Mouse (Mus musculus) MEL (cell line): ENCODE measurements at regions not wholly inside any gene's neighbourhood (a gene's known extent, or its start where the extent isn't known, plus 50 kb on each side); places are given as distances from the start of the nearest gene placed in this dataset.

ENCODE experiments used
- DNase-seq: peaks from one replicate; pipeline ENCODE4 v3.0.0; 2011; ENCODE audit warnings: low read depth, low spot score
- H3K27ac ChIP-seq: 2 replicates; pipeline ENCODE4 v1.5.1; 2012; ENCODE audit warnings: low read depth, mild to moderate bottlenecking, control low read depth, low read length, moderate library complexity; ENCODE audit not compliant: control insufficient read depth
- H3K27me3 ChIP-seq, 2 experiments: fragments of 150-350 bp in 1 of 2; sonication (generic) in 1 of 2; 2 replicates each; pipeline ENCODE4 v1.6.1; 2012; ENCODE audit warnings: low read length in 2 of 2, mild to moderate bottlenecking in 2 of 2, improper control_type of control experiment in 1 of 2, moderate library complexity in 1 of 2; ENCODE audit not compliant: insufficient read depth in 2 of 2, control insufficient read depth in 1 of 2
- H3K36me3 ChIP-seq, 2 experiments: 2 replicates each; pipeline ENCODE4 v1.6.1; 2012 to 2014; ENCODE audit warnings: low read length in 2 of 2, improper control_type of control experiment in 1 of 2, inconsistent platforms in 1 of 2, mild to moderate bottlenecking in 1 of 2; ENCODE audit not compliant: insufficient read depth in 2 of 2, control insufficient read depth in 1 of 2
- H3K4me1 ChIP-seq, 2 experiments: fragments of 150-350 bp in 1 of 2; sonication (generic) in 1 of 2; 2 replicates each; pipeline ENCODE4 v1.6.1; 2012; ENCODE audit warnings: low read length in 2 of 2, improper control_type of control experiment in 1 of 2, mild to moderate bottlenecking in 1 of 2; ENCODE audit not compliant: insufficient read depth in 2 of 2, control insufficient read depth in 1 of 2
- H3K4me3 ChIP-seq, 2 experiments: fragments of 150-350 bp in 1 of 2; sonication (generic) in 1 of 2; 2 replicates each; pipeline ENCODE4 v1.5.1; 2012; ENCODE audit warnings: low read depth in 2 of 2, low read length in 2 of 2, mild to moderate bottlenecking in 2 of 2, moderate library complexity in 2 of 2, control low read depth in 1 of 2, improper control_type of control experiment in 1 of 2; ENCODE audit not compliant: control insufficient read depth in 1 of 2, insufficient read depth in 1 of 2
- H3K79me2 ChIP-seq: 2 replicates; pipeline ENCODE4 v1.6.1; 2012; ENCODE audit warnings: mild to moderate bottlenecking, low read length, moderate library complexity; ENCODE audit not compliant: control insufficient read depth, poor library complexity, insufficient read depth
- H3K9ac ChIP-seq: 2 replicates; pipeline ENCODE4 v1.6.1; 2012; ENCODE audit warnings: low read depth, mild to moderate bottlenecking, control low read depth, low read length, moderate library complexity; ENCODE audit not compliant: control insufficient read depth, poor library complexity, severe bottlenecking
- H3K9me3 ChIP-seq: fragments of 150-350 bp; sonication (generic); replicated peaks from 2 replicates; pipeline ENCODE4 v1.6.1; 2012; ENCODE audit warnings: mild to moderate bottlenecking, low read length, improper control_type of control experiment, moderate library complexity; ENCODE audit not compliant: insufficient read depth
- BHLHE40 ChIP-seq: IDR thresholded peaks from 2 replicates; pipeline ENCODE4 v1.6.1; 2012; ENCODE audit warnings: low read depth, mild to moderate bottlenecking, inconsistent platforms, low read length, improper control_type of control experiment, borderline replicate concordance
- CHD1 ChIP-seq: IDR thresholded peaks from 2 replicates; pipeline ENCODE4 v1.6.1; 2012; ENCODE audit warnings: low read depth, mild to moderate bottlenecking, inconsistent platforms, low read length, improper control_type of control experiment
- CHD2 ChIP-seq: IDR thresholded peaks from 2 replicates; pipeline ENCODE4 v1.6.1; 2011; ENCODE audit warnings: low read length, improper control_type of control experiment
- ELF1 ChIP-seq: IDR thresholded peaks from 2 replicates; pipeline ENCODE4 v1.6.1; 2014; ENCODE audit warnings: low read depth, mild to moderate bottlenecking, inconsistent platforms, low read length, improper control_type of control experiment, moderate library complexity
- EP300 ChIP-seq, 2 experiments: IDR thresholded peaks; 2 replicates each; pipeline ENCODE4 v1.6.1; 2011; ENCODE audit warnings: improper control_type of control experiment in 2 of 2, low read length in 2 of 2, low read depth in 1 of 2, mild to moderate bottlenecking in 1 of 2
- ETS1 ChIP-seq: IDR thresholded peaks from 2 replicates; pipeline ENCODE4 v1.6.1; 2012; ENCODE audit warnings: low read depth, mild to moderate bottlenecking, inconsistent platforms, low read length, improper control_type of control experiment, moderate library complexity
- GABPA ChIP-seq: IDR thresholded peaks from 2 replicates; pipeline ENCODE4 v1.6.1; 2012; ENCODE audit warnings: low read depth, mild to moderate bottlenecking, inconsistent platforms, low read length, improper control_type of control experiment, moderate library complexity
- HCFC1 ChIP-seq: IDR thresholded peaks from 2 replicates; pipeline ENCODE4 v1.6.1; 2012; ENCODE audit warnings: low read depth, mild to moderate bottlenecking, inconsistent platforms, low read length, improper control_type of control experiment, moderate library complexity
- KAT2A ChIP-seq: conservative IDR thresholded peaks from 2 replicates; pipeline ENCODE4 v1.6.1; 2012; ENCODE audit warnings: low read depth, low read length, improper control_type of control experiment, inconsistent platforms
- MAFK ChIP-seq: IDR thresholded peaks from 2 replicates; pipeline ENCODE4 v1.6.1; 2011; ENCODE audit warnings: low read depth, mild to moderate bottlenecking, low read length, improper control_type of control experiment, borderline replicate concordance
- MAX ChIP-seq: IDR thresholded peaks from 2 replicates; pipeline ENCODE4 v1.6.1; 2011; ENCODE audit warnings: low read length, improper control_type of control experiment
- MAZ ChIP-seq: IDR thresholded peaks from 2 replicates; pipeline ENCODE4 v1.6.1; 2012; ENCODE audit warnings: low read depth, mild to moderate bottlenecking, inconsistent platforms, low read length, improper control_type of control experiment
- MYC ChIP-seq: IDR thresholded peaks from 2 replicates; pipeline ENCODE4 v1.6.1; 2011; ENCODE audit warnings: low read depth, mild to moderate bottlenecking, low read length, improper control_type of control experiment, moderate library complexity
- NELFE ChIP-seq: IDR thresholded peaks from 2 replicates; pipeline ENCODE4 v1.6.1; 2011; ENCODE audit warnings: low read depth, low read length, improper control_type of control experiment
- NRF1 ChIP-seq: IDR thresholded peaks from 2 replicates; pipeline ENCODE4 v1.6.1; 2014; ENCODE audit warnings: low read depth, mild to moderate bottlenecking, inconsistent platforms, low read length, improper control_type of control experiment, moderate library complexity; ENCODE audit not compliant: poor library complexity, insufficient read depth, severe bottlenecking
- POLR2A ChIP-seq, 2 experiments: IDR thresholded peaks; 2 replicates each; pipeline ENCODE4 v1.6.1; 2011 to 2012; ENCODE audit warnings: low read length in 2 of 2, mild to moderate bottlenecking in 2 of 2, control low read depth in 1 of 2, improper control_type of control experiment in 1 of 2, low read depth in 1 of 2, moderate library complexity in 1 of 2; ENCODE audit not compliant: control insufficient read depth in 1 of 2, insufficient read depth in 1 of 2, poor library complexity in 1 of 2
- RAD21 ChIP-seq: IDR thresholded peaks from 2 replicates; pipeline ENCODE4 v1.6.1; 2011; ENCODE audit warnings: mild to moderate bottlenecking, low read depth, low read length, improper control_type of control experiment
- SIN3A ChIP-seq: IDR thresholded peaks from 2 replicates; pipeline ENCODE4 v1.6.1; 2012; ENCODE audit warnings: low read length, improper control_type of control experiment, inconsistent platforms
- SMC3 ChIP-seq: IDR thresholded peaks from 2 replicates; pipeline ENCODE4 v1.6.1; 2011; ENCODE audit warnings: low read depth, low read length, improper control_type of control experiment
- TBP ChIP-seq: IDR thresholded peaks from 2 replicates; pipeline ENCODE4 v1.8.0; 2011; ENCODE audit warnings: low read depth, low read length, improper control_type of control experiment
- USF2 ChIP-seq, 2 experiments: IDR thresholded peaks; 2 replicates each; pipeline ENCODE4 v1.6.1; 2011 to 2012; ENCODE audit warnings: improper control_type of control experiment in 2 of 2, low read length in 2 of 2, borderline replicate concordance in 1 of 2, inconsistent platforms in 1 of 2, low read depth in 1 of 2, mild to moderate bottlenecking in 1 of 2; ENCODE audit not compliant: insufficient read depth in 1 of 2
- ZC3H11A ChIP-seq: IDR thresholded peaks from 2 replicates; pipeline ENCODE4 v1.6.1; 2012; ENCODE audit warnings: low read depth, mild to moderate bottlenecking, inconsistent platforms, low read length, improper control_type of control experiment
- ZMIZ1 ChIP-seq: IDR thresholded peaks from 2 replicates; pipeline ENCODE4 v1.6.1; 2012; ENCODE audit warnings: low read depth, mild to moderate bottlenecking, inconsistent platforms, low read length, improper control_type of control experiment, moderate library complexity
- ZNF384 ChIP-seq: IDR thresholded peaks from 2 replicates; pipeline ENCODE4 v1.6.1; 2012; ENCODE audit warnings: low read depth, mild to moderate bottlenecking, inconsistent platforms, low read length, improper control_type of control experiment

GRCm38 (mm10) chr10:122185152-122185745 lies 88.1 kb upstream of the Rxylt1 start:
- Histone ChIP-seq H3K27ac (no peak overlapping the region), H3K9ac (no peak overlapping the region), H3K9me3 (no peaks in the 10 kb centered on the region), H3K36me3 (no peaks in the 10 kb centered on the region), H3K27me3 (no peaks in the 10 kb centered on the region), H3K79me2 (no peaks in the 10 kb centered on the region), H3K4me1 (no peaks in the 10 kb centered on the region), H3K4me3 (no peak overlapping the region)
- TF ChIP-seq SIN3A (no peak), MAZ (no peak), NRF1 (no peak), GABPA (no peak), ELF1 (no peak), RAD21 (no peak), ZNF384 (no peak), ZC3H11A (no peak), ZMIZ1 (no peak), POLR2A (IDR thresholded peaks at IDR 0.05; ENCODE audit: control insufficient read depth in 1 of 2, insufficient read depth in 1 of 2, low read depth in 1 of 2, low read length in 2 of 2, poor library complexity in 1 of 2) (no peak), USF2 (IDR thresholded peaks at IDR 0.05; ENCODE audit: borderline replicate concordance in 1 of 2, insufficient read depth in 1 of 2, low read depth in 1 of 2, low read length in 2 of 2) (no peak), MAX (no peak), TBP (no peak), EP300 (IDR thresholded peaks at IDR 0.05; ENCODE audit: low read depth in 1 of 2, low read length in 2 of 2) (no peak), SMC3 (no peak), BHLHE40 (no peak)
- DNase-seq, result no peak

- no peaks in the 10 kb centered on the region for H3K27me3 ChIP-seq
- no peak for DNase-seq
- no peak overlapping the region for H3K4me3 ChIP-seq
- no peak overlapping the region for H3K27ac ChIP-seq
- H3K36me3 ChIP-seq, result no peaks in the 10 kb centered on the region
- H3K9me3 ChIP-seq, result no peaks in the 10 kb centered on the region
- H3K4me1 ChIP-seq, result no peaks in the 10 kb centered on the region
- TF ChIP-seq EP300 (IDR thresholded peaks at IDR 0.05; ENCODE audit: low read depth in 1 of 2, low read length in 2 of 2), result no peak
- TF ChIP-seq MYC, result no peak
- TF ChIP-seq CHD1, result no peak
- TF ChIP-seq KAT2A, result no peak
- TF ChIP-seq NELFE, result no peak
- no peak for TF ChIP-seq USF2 (IDR thresholded peaks at IDR 0.05; ENCODE audit: borderline replicate concordance in 1 of 2, insufficient read depth in 1 of 2, low read depth in 1 of 2, low read length in 2 of 2)
- no peak for TF ChIP-seq MAX
- TF ChIP-seq MAFK, result no peak
- no peak for TF ChIP-seq ZMIZ1
- no peak for TF ChIP-seq RAD21
- TF ChIP-seq ZC3H11A, result no peak
- TF ChIP-seq ZNF384, result no peak
- TF ChIP-seq HCFC1, result no peak
- no peak for TF ChIP-seq BHLHE40
- no peak for TF ChIP-seq CHD2
- no peak for TF ChIP-seq ETS1
- no peak for TF ChIP-seq POLR2A (IDR thresholded peaks at IDR 0.05; ENCODE audit: control insufficient read depth in 1 of 2, insufficient read depth in 1 of 2, low read depth in 1 of 2, low read length in 2 of 2, poor library complexity in 1 of 2)
- TF ChIP-seq, all 39 proteins: peak for 0
- Histone ChIP-seq H3K9ac (no peak overlapping the region), H3K79me2 (no peaks in the 10 kb centered on the region)
Measured at GRCm38 (mm10) chr10:122183025-122183424, 85.9 kb upstream of the Rxylt1 start.
